Mouse (Mus musculus) C2C12 (cell line): ENCODE data around the gene Btnl2.

ENCODE experiments used
- CEBPB ChIP-seq: IDR thresholded peaks from one replicate; pipeline ENCODE4 v1.6.1; 2011; ENCODE audit warnings: low read depth, mild to moderate bottlenecking, control low read depth, moderate library complexity
- CTCF ChIP-seq: IDR thresholded peaks from one replicate; pipeline ENCODE4 v1.5.1; 2011; ENCODE audit not compliant: control insufficient read depth, insufficient read depth, insufficient read length
- MAX ChIP-seq: IDR thresholded peaks from one replicate; pipeline ENCODE4 v1.6.1; 2011; ENCODE audit warnings: mild to moderate bottlenecking, control low read depth
- MYOD1 ChIP-seq: IDR thresholded peaks from one replicate; pipeline ENCODE4 v1.6.1; 2011; ENCODE audit warnings: low read depth; ENCODE audit not compliant: control insufficient read depth, insufficient read length
- MYOG ChIP-seq: IDR thresholded peaks from one replicate; pipeline ENCODE4 v1.6.1; 2011; ENCODE audit not compliant: control insufficient read depth, insufficient read length; ENCODE audit errors: extremely low read depth

GRCm38 (mm10) chr17:34377450-34378209 lies 23.0 kb downstream of the Btnl2 start:
- TF ChIP-seq CTCF (no peak), MAX (no peak), MYOG (no peak), CEBPB (no peak), MYOD1 (no peak)
